Mouse (Mus musculus): ENCODE results near the gene 1700025B11Rik. TPM values are rescaled to one million over a fixed set of nuclear protein-coding genes. Genes with fewer than 3 reads are reported as not detected.
"Not testable (repeated sequence)": the region's sequence is repeated elsewhere in the genome, so short reads cannot be mapped to it uniquely, and the experiment has no call there.

1700025B11Rik gene
- polyA plus RNA-seq, 1 experiment = not detected

DNA sequence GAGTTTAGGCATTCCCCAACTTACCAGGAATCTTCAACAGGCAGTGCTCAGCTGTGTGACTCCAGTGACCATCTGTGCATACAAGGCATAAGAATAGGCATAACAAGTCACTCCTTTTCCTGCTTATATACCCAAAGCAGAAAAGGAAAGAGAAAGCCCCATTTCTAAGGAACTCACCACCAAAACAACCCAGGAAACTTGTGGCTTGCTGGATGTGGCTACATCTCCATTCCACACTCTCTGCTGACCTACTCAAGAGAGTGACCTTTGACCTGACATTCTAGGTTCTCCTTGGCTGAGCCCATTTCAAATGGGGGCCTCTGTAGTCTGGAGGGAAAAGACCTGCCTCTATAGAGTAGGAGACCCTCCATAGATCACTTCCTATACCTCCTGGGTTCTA is 28.5 kb downstream of the 1700025B11Rik start, which contains the start of gene Apol7c:
Gene Apol7c (minus strand): TSS at position 101 of the 400 bp plus-strand sequence.
- Histone ChIP-seq H3K4me3 (ENCODE audit: control insufficient read depth, insufficient read depth, low read length) (no peak within 1 kb of the TSS), H3K36me3 (ENCODE audit: control insufficient read depth, insufficient read depth, low read length) (no peaks in the 10 kb centered on the region), H3K4me1 (replicated peaks; ENCODE audit: control insufficient read depth, insufficient read depth, low read length) (no peaks in the 10 kb centered on the region), H3K27ac (ENCODE audit: control insufficient read depth, insufficient read depth, low read length) (no peak within 1 kb of the TSS), H3K27me3 (ENCODE audit: control insufficient read depth, insufficient read depth, low read length) (no peaks in the 10 kb centered on the region)
- TF ChIP-seq CTCF (IDR thresholded peaks at IDR 0.05; ENCODE audit: borderline replicate concordance, control insufficient read depth, extremely low read depth, insufficient read depth, low read length, poor library complexity) (no peak), POLR2A (IDR thresholded peaks at IDR 0.05; ENCODE audit: control insufficient read depth, extremely low read depth, insufficient read depth, low read length, poor library complexity) (no peak)
- DNase-seq = no peak

GRCm38 (mm10) chr15:77523186-77523843 is 38.4 kb downstream of the 1700025B11Rik start:
- H3K4me3 ChIP-seq (ENCODE audit: control insufficient read depth, insufficient read depth, low read length) = not testable (repeated sequence)

GRCm38 (mm10) chr15:77520596-77520995 is 41.1 kb downstream of the 1700025B11Rik start:
- WGBS = 74% methylated on average over 4 of the region's 4 CpGs
- H3K4me3 ChIP-seq (ENCODE audit: control insufficient read depth, insufficient read depth, low read length); H3K36me3 ChIP-seq (ENCODE audit: control insufficient read depth, insufficient read depth, low read length); H3K4me1 ChIP-seq (replicated peaks; ENCODE audit: control insufficient read depth, insufficient read depth, low read length); H3K27ac ChIP-seq (ENCODE audit: control insufficient read depth, insufficient read depth, low read length); H3K27me3 ChIP-seq (ENCODE audit: control insufficient read depth, insufficient read depth, low read length); DNase-seq: not testable (repeated sequence)

More at GRCm38 (mm10) chr15:77523186-77523843, 38.4 kb downstream of the 1700025B11Rik start:
- H3K27me3 ChIP-seq (ENCODE audit: control insufficient read depth, insufficient read depth, low read length); H3K4me1 ChIP-seq (replicated peaks; ENCODE audit: control insufficient read depth, insufficient read depth, low read length); H3K36me3 ChIP-seq (ENCODE audit: control insufficient read depth, insufficient read depth, low read length); H3K27ac ChIP-seq (ENCODE audit: control insufficient read depth, insufficient read depth, low read length): not testable (repeated sequence)
- DNase-seq = peak; percentile 52
- WGBS = 20% methylated on average over 6 of the region's 6 CpGs
- TF ChIP-seq CTCF (IDR thresholded peaks at IDR 0.05; ENCODE audit: borderline replicate concordance, control insufficient read depth, extremely low read depth, insufficient read depth, low read length, poor library complexity) = peak; percentile 35; the same call in 1 of the 2 replicates

Other genes starting within 250 kb of the 1700025B11Rik start
- gene Apol7a, start 162.8 kb downstream of the 1700025B11Rik start, polyA plus RNA-seq (2012; rRNA removed) = 0.19 and 0.20 TPM in 2 replicates
- gene Apol9a, start 150.8 kb downstream of the 1700025B11Rik start, polyA plus RNA-seq (2012; rRNA removed) = 2.8 and 5.4 TPM in 2 replicates
- 0.10 and 0.27 TPM in 2 replicates for gene Apol7b, start 114.4 kb downstream of the 1700025B11Rik start, polyA plus RNA-seq (2012; rRNA removed)
- not detected in 2 replicates for gene Apol10a, start 84.8 kb downstream of the 1700025B11Rik start, polyA plus RNA-seq (2012; rRNA removed)
- gene Apol11a, start 53.6 kb downstream of the 1700025B11Rik start, polyA plus RNA-seq (2012; rRNA removed) = 0.11 and 0.14 TPM in 2 replicates
- 10.0 and 13.6 TPM in 2 replicates for gene Apol7c, start 28.6 kb downstream of the 1700025B11Rik start, polyA plus RNA-seq (2012; rRNA removed)
- 0.18 and 0.26 TPM in 2 replicates for gene Apol10b, start 34.2 kb upstream of the 1700025B11Rik start, polyA plus RNA-seq (2012; rRNA removed)
- gene Gm36245, start 37.4 kb upstream of the 1700025B11Rik start, polyA plus RNA-seq (2012; rRNA removed) = not detected in 2 replicates
- 0.28 and 0.44 TPM in 2 replicates for gene Apol11b, start 81.4 kb upstream of the 1700025B11Rik start, polyA plus RNA-seq (2012; rRNA removed)
- gene Apol7e, start 137.0 kb upstream of the 1700025B11Rik start, polyA plus RNA-seq (2012; rRNA removed) = 26.2 and 28.5 TPM in 2 replicates
- gene Apol9b, start 167.1 kb upstream of the 1700025B11Rik start, polyA plus RNA-seq (2012; rRNA removed) = 5.6 and 8.1 TPM in 2 replicates
- gene Apol8, start 195.1 kb upstream of the 1700025B11Rik start, polyA plus RNA-seq (2012; rRNA removed) = 0.08 and 0.11 TPM in 2 replicates